Mouse (Mus musculus) spleen, postnatal 36 days (tissue): ENCODE results near the gene Tmcc1.
"Not testable (repeated sequence)": the region's sequence is repeated elsewhere in the genome, so short reads cannot be mapped to it uniquely, and the experiment has no call there.

ENCODE experiments used
- DNase-seq, 2 experiments: peaks; one replicate each; pipeline ENCODE4 v3.0.0; 2022; ENCODE audit warnings: low spot score in 2 of 2, mixed read lengths in 1 of 2

The Tmcc1 gene

GRCm38 (mm10) chr6:116077608-116078007, 115.7 kb downstream of the Tmcc1 start:
- DNase-seq, result no peak

- no peak for DNase-seq
These were observed 118.4 kb downstream of the Tmcc1 start for GRCm38 (mm10) chr6:116074892-116075291.

DNA sequence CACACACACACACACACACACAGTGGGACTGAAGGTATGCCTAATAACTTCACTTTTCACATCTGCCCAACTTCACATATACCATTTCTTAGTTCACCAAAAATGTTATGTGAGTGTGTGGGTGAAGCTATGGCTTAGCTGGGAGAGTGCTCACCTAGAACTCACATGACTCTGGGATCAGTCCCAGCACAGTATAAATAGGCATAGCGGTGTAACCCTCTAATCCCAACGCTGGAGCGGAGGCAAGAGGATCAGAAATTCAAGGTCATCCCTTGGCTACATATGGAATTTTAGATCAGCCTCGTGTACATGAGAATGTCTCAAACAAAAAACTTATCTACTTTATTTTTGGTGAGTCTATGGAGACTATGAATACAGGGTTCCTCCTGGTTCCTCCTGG, 119.7 kb downstream of the Tmcc1 start:
- DNase-seq, result no peak

- no peak for DNase-seq
These were observed 120.5 kb downstream of the Tmcc1 start for GRCm38 (mm10) chr6:116072746-116073261.

- no peak for DNase-seq
These were observed 121.0 kb downstream of the Tmcc1 start for GRCm38 (mm10) chr6:116072221-116072745.

- DNase-seq, result no peak
These were observed 121.5 kb downstream of the Tmcc1 start for GRCm38 (mm10) chr6:116071781-116072180.

DNA sequence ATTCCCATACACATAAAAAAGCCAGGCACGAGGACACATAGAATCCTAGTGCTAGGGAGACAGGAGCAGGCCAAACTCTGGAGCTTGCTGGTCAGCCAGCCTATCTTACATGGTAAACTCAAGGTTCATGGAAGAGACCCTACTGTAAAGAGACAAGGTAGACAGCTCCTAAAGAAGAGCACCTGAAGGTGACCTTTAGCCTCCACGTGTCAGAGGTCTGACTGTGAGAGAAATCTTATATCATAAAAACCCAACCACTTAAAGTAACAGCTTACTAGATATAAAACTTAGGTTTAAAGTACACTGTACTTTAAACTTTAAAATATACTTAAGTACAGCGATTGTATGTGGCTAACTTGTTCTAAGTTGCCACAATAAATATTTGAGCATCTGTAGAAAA, 122.7 kb downstream of the Tmcc1 start:
- no peak for DNase-seq

GRCm38 (mm10) chr6:116063516-116063915, 129.8 kb downstream of the Tmcc1 start:
- no peak for DNase-seq

GRCm38 (mm10) chr6:116059542-116059941, 133.7 kb downstream of the Tmcc1 start:
- not testable (repeated sequence) for DNase-seq

DNA sequence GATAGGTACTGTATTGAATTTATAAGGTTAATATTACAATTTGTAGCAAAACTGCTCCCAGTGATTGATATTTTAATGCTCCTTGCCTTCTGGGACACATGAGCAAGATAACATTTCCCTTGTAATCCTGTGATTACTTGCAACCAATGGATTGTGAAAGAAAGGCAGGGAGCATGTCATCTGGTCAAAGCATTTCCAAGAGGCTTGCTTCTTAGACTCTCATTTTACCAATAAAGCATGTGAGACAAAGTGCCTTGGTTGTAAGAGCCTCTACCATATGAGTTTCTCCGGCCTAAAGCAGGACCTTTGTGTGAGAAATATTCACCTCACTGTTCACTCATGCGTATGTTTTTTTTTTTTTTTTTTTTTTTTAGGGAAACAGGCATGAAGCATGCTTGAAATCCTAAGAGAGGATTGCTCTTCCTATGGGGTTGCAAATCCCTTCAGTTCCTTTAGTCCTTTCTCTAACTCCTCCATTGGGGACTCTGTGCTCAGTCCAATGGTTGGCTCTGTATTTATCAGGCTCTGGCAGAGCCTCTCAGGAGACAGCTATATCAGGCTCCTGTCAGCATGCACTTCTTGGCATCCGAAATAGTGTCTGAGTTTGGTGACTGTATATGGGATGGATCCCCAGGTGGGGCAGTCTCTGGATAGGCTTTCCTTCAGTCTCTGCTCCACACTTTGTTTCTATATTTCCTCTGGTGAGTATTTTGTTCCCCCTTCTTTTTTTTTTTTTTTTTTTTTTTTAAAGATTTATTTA, 134.6 kb downstream of the Tmcc1 start:
- DNase-seq, result no peak

DNA sequence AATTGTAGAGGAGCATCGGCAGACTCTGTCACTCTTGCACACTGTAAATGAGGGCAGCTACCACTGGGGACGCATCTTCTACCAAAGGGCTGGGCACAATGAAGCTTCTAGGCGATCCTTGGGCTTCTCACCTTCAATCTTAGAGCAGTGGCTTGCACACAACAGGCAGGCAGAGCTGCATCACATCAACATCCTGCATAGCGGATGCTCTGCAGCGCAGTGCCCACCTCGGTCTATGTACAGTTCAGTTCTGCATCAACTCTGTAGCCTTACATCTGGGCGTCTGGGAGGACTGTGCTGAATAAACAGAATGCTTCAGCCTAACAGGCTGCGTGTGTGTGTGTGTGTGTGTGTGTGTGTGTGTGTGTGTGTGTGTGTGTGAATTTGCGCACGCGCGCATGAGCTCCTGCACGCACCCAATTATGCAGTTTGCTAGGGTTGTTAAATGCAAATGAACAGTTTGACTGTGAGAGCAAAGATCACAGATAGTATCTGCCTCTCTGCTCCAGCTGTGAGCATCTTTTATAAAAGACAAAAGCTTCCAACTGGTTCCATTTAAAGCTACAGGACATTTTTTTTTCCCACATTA, 136.5 kb downstream of the Tmcc1 start:
- DNase-seq, result no peak

- DNase-seq, result no peak
These were observed 137.5 kb downstream of the Tmcc1 start for GRCm38 (mm10) chr6:116055766-116056165.

- no peak for DNase-seq
These were observed 138.2 kb downstream of the Tmcc1 start for GRCm38 (mm10) chr6:116055001-116055471.

- DNase-seq, result no peak
These were observed 145.4 kb downstream of the Tmcc1 start for GRCm38 (mm10) chr6:116047896-116048295.

- no peak for DNase-seq
These were observed 145.9 kb downstream of the Tmcc1 start for GRCm38 (mm10) chr6:116047366-116047765.

- DNase-seq, result no peak
These were observed 149.2 kb downstream of the Tmcc1 start for GRCm38 (mm10) chr6:116044039-116044438.

DNA sequence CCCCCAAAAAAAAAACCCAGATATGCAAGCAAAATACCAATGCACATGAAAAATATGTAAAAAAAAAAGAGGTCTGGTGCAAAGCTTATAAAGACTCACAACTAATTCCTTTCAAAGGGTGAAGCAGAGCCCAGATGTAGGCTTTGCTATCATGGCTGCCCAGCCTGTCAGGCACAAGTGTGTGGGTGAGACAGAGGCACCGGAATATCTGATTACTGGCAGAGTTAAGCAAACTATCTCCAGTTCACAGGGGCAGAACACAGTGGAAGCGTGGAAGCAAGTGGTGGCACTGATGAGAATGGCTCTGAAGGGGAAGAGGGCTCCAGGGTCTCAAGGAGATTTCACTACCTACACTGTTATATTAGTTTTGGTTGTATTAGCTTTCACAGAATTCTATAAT, 155.1 kb downstream of the Tmcc1 start:
- DNase-seq, result no peak

- no peak for DNase-seq
These were observed 155.9 kb downstream of the Tmcc1 start for GRCm38 (mm10) chr6:116037281-116037831.

- no peak for DNase-seq
These were observed 156.7 kb downstream of the Tmcc1 start for GRCm38 (mm10) chr6:116036555-116036954.

DNA sequence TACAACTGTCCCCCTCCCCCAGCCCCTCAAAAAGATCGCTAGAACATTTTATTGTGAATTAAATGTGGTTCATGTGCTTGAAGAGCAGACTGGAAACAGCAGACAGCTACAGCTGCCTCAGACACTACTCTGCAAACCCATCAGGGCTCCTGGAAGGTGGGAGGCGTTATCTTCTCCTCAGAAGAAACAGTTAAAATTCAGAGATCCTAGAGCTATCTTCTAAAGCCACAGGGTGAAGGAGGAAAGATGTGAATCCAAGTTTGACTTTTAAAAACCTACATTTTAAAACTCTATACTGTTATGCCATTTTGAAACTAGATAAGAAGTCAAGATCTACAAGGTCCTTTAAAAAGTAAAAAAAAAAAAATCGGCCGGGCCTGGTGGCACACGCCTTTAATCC, 162.2 kb downstream of the Tmcc1 start:
- no peak for DNase-seq

DNA sequence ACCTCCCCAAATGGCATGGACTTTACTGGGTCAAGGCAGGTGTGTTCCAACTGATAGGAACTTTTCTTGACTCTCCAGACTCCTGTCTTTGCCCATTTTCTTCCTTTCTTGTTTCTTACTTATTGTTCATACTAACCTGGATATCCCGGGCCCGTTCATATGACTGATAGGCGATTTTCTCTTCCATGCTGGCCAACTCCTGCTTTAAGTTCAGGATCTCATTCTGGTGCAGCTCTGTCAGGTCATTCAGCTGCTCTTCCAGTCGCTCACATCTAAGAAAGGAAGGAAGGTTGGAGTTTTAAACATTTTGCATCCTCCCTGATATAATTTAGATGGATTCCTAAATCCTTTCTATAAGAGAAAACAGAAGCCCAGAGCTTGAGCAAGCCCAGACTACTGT, 168.6 kb downstream of the Tmcc1 start:
- no peak for DNase-seq

GRCm38 (mm10) chr6:116021961-116022485, 171.3 kb downstream of the Tmcc1 start:
- no peak for DNase-seq
